Mouse (Mus musculus) cortical plate, adult 2 months (tissue): ENCODE measurements around the gene Pigx.

Experiments
- CTCF ChIP-seq: fragments of 200-500 bp; IDR thresholded peaks from 2 replicates; pipeline ENCODE4 v1.5.1; 2011; ENCODE audit warnings: mild to moderate bottlenecking, control low read depth, low read length; ENCODE audit not compliant: insufficient read depth; ENCODE audit errors: extremely low read depth
- POLR2A ChIP-seq: fragments of 200-500 bp; IDR thresholded peaks from 2 replicates; pipeline ENCODE4 v1.6.1; 2011; ENCODE audit warnings: mild to moderate bottlenecking, low read length, control low read depth; ENCODE audit not compliant: insufficient read depth; ENCODE audit errors: extremely low read depth

GRCm38 (mm10) chr16:32108170-32108569, 8.6 kb upstream of the Pigx start:
- TF ChIP-seq CTCF (no peak), POLR2A (no peak)
